Mouse (Mus musculus): ENCODE measurements around the gene Tac1. TPM values are rescaled to one million over a fixed set of nuclear protein-coding genes. Genes with fewer than 3 reads are reported as not detected.
"Not testable (repeated sequence)": the region's sequence is repeated elsewhere in the genome, so short reads cannot be mapped to it uniquely, and the experiment has no call there.

Gene Tac1
- polyA plus RNA-seq, 1 experiment from 2014 or later: 0.48 TPM

- H3K4me3 ChIP-seq: no peak overlapping the region
Observed at GRCm38 (mm10) chr6:7601353-7602094, 46.8 kb downstream of the Tac1 start.

GRCm38 (mm10) chr6:7613676-7614075 lies 59.0 kb downstream of the Tac1 start:
- H3K27ac ChIP-seq (replicated peaks); H3K4me3 ChIP-seq; H3K4me2 ChIP-seq; ATAC-seq (ENCODE audit: extremely low read depth, insufficient number of reproducible peaks, low FRiP score, low TSS enrichment); H3K36me3 ChIP-seq; H3K9ac ChIP-seq; H3K4me1 ChIP-seq; H3K27me3 ChIP-seq (replicated peaks); H3K9me3 ChIP-seq: not testable (repeated sequence)
- WGBS: 81% methylated on average over 19 of the region's 19 CpGs

More at GRCm38 (mm10) chr6:7601353-7602094, 46.8 kb downstream of the Tac1 start:
- WGBS: 83% methylated on average over 4 of the region's 4 CpGs
- no peak for ATAC-seq (ENCODE audit: extremely low read depth, insufficient number of reproducible peaks, low FRiP score, low TSS enrichment)
- H3K27me3 ChIP-seq (replicated peaks): no peaks in the 10 kb centered on the region
- no peak overlapping the region for H3K4me2 ChIP-seq
- no peak overlapping the region for H3K27ac ChIP-seq (replicated peaks)
- H3K9ac ChIP-seq: no peak overlapping the region
- H3K9me3 ChIP-seq: no peaks in the 10 kb centered on the region
- no peaks in the 10 kb centered on the region for H3K36me3 ChIP-seq
- H3K4me1 ChIP-seq: no peaks in the 10 kb centered on the region

Other genes with a start within 250 kb of the Tac1 start
- gene Asns, start 138.4 kb downstream of the Tac1 start, polyA plus RNA-seq (2015; fragmentation: Nextera tagmentation; extraction: Ambion mirVana): 27.2 and 33.4 TPM in 2 replicates

Data from heart, embryonic 13.5 days (tissue).